Mouse (Mus musculus) kidney, embryonic 15.5 days (tissue): ENCODE measurements around the gene Fgfr2. TPM values are rescaled to one million over a fixed set of nuclear protein-coding genes. Genes with fewer than 3 reads are reported as not detected.
A peak's percentile ranks its signal among the peaks of the same experiment; 100 is the strongest.

ENCODE experiments used
- ATAC-seq: fragments of 200-750 bp; cut with Nextera tagmentation; replicated peaks from 2 replicates; pipeline ENCODE4 v1.8.0; 2017; ENCODE audit warnings: moderate TSS enrichment; ENCODE audit not compliant: low FRiP score
- H3K27ac ChIP-seq: fragments of 300-500 bp; sonication (generic); 2 replicates; pipeline ENCODE4 v1.5.1; 2015; ENCODE audit warnings: mild to moderate bottlenecking, inconsistent platforms
- H3K27me3 ChIP-seq: fragments of 300-500 bp; sonication (generic); 2 replicates; pipeline ENCODE4 v1.6.1; 2015; ENCODE audit warnings: inconsistent platforms
- H3K36me3 ChIP-seq: fragments of 300-500 bp; sonication (generic); 2 replicates; pipeline ENCODE4 v1.6.1; 2015; ENCODE audit warnings: inconsistent platforms
- H3K4me1 ChIP-seq: fragments of 300-500 bp; sonication (generic); 2 replicates; pipeline ENCODE4 v1.6.1; 2015; ENCODE audit warnings: inconsistent platforms
- H3K4me2 ChIP-seq: fragments of 300-500 bp; sonication (generic); 2 replicates; pipeline ENCODE4 v1.6.1; 2015; ENCODE audit warnings: moderate library complexity, mild to moderate bottlenecking, inconsistent platforms
- H3K4me3 ChIP-seq: fragments of 300-500 bp; sonication (generic); replicated peaks from 2 replicates; pipeline ENCODE4 v1.5.1; 2015; ENCODE audit warnings: mild to moderate bottlenecking, inconsistent platforms
- H3K9ac ChIP-seq: fragments of 300-500 bp; sonication (generic); 2 replicates; pipeline ENCODE4 v1.6.1; 2015; ENCODE audit warnings: mild to moderate bottlenecking, inconsistent platforms
- H3K9me3 ChIP-seq: fragments of 300-500 bp; sonication (generic); replicated peaks from 2 replicates; pipeline ENCODE4 v1.6.1; 2016; ENCODE audit warnings: inconsistent platforms
- WGBS: fragments of 180-500 bp; shearing (Covaris S2); methylation state at CpG from one replicate; pipeline ENCODE4 v1.1.7; 2015; ENCODE audit warnings: mixed read lengths; 5-methylcytosine and 5-hydroxymethylcytosine counted together
- polyA plus RNA-seq: library from polyadenylated mRNA; unstranded; fragments of >200 nt; fragmentation: Nextera tagmentation; extraction: Ambion mirVana; gene quantifications from 2 replicates; pipeline ENCODE4 v1.2.1, GENCODE M21; 2015

The Fgfr2 gene
- polyA plus RNA-seq, 1 experiment from 2014 or later: 104 TPM

GRCm38 (mm10) chr7:133133552-133133951 is 10.4 kb upstream of the Fgfr2 start:
- no peak overlapping the region for H3K4me2 ChIP-seq
- no peak overlapping the region for H3K27ac ChIP-seq
- no peaks in the 10 kb centered on the region for H3K4me1 ChIP-seq
- WGBS: 76% methylated on average over 5 of the region's 5 CpGs
- H3K9ac ChIP-seq: no peak overlapping the region
- H3K4me3 ChIP-seq: no peak overlapping the region
- no peaks in the 10 kb centered on the region for H3K27me3 ChIP-seq
- ATAC-seq: no peak
- H3K9me3 ChIP-seq: no peaks in the 10 kb centered on the region
- no peaks in the 10 kb centered on the region for H3K36me3 ChIP-seq

- Histone ChIP-seq H3K4me3 (no peak overlapping the region), H3K4me2 (no peak overlapping the region), H3K36me3 (no peaks in the 10 kb centered on the region), H3K27ac (no peak overlapping the region), H3K9ac (no peak overlapping the region), H3K4me1 (no peaks in the 10 kb centered on the region), H3K27me3 (no peaks in the 10 kb centered on the region), H3K9me3 (no peaks in the 10 kb centered on the region)
- 94% methylated on average over 5 of the region's 5 CpGs for WGBS
- ATAC-seq: no peak
Observed at GRCm38 (mm10) chr7:133132702-133133101, 9.6 kb upstream of the Fgfr2 start.

GRCm38 (mm10) chr7:133124701-133125485 is 1.7 kb upstream of the Fgfr2 start:
- H3K4me2 ChIP-seq: peak overlapping the region; percentile 84
- peaks cover 24% of the 10 kb centered on the region for H3K4me1 ChIP-seq
- no peak for ATAC-seq
- H3K4me3 ChIP-seq: peak overlapping the region; percentile 95
- peak overlapping the region; percentile 99 for H3K27ac ChIP-seq
- no peaks in the 10 kb centered on the region for H3K9me3 ChIP-seq
- peak overlapping the region; percentile 98 for H3K9ac ChIP-seq
- 10% methylated on average over 34 of the region's 34 CpGs for WGBS
- H3K27me3 ChIP-seq: 0 out of 2 replicates have a peak, but pooled peaks cover 8% of the 10 kb centered on the region
- H3K36me3 ChIP-seq: no peaks in the 10 kb centered on the region

- Histone ChIP-seq H3K9ac (peak within 1 kb of the TSS; percentile 98), H3K27ac (peak within 1 kb of the TSS; percentile 99), H3K4me1 (peaks cover 31% of the 10 kb centered on the region), H3K27me3 (0 out of 2 replicates have a peak, but pooled peaks cover 8% of the 10 kb centered on the region), H3K4me2 (peak within 1 kb of the TSS; percentile 84), H3K9me3 (no peaks in the 10 kb centered on the region), H3K36me3 (no peaks in the 10 kb centered on the region), H3K4me3 (peak within 1 kb of the TSS; percentile 95)
- WGBS: under 1% methylated on average over 57 of the region's 59 CpGs
- peak; percentile 84 for ATAC-seq
Observed at GRCm38 (mm10) chr7:133123999-133124700, 1.0 kb upstream of the Fgfr2 start, which contains the start of gene Ctbp2. TSS of gene Ctbp2 (minus strand) at chr7:133124354.

GRCm38 (mm10) chr7:133122379-133123243 is 539 bp downstream of the Fgfr2 start:
- Histone ChIP-seq H3K4me1 (peaks cover 45% of the 10 kb centered on the region), H3K27me3 (0 out of 2 replicates have a peak, but pooled peaks cover 8% of the 10 kb centered on the region), H3K9ac (peak overlapping the region; percentile 98), H3K27ac (peak overlapping the region; percentile 99), H3K4me2 (peak overlapping the region; percentile 84), H3K36me3 (no peaks in the 10 kb centered on the region), H3K9me3 (no peaks in the 10 kb centered on the region), H3K4me3 (peak overlapping the region; percentile 95)
- ATAC-seq: no peak; the same call in 1 of the 2 replicates
- WGBS: under 1% methylated on average over 83 of the region's 102 CpGs

GRCm38 (mm10) chr7:133121661-133122378 is 1.3 kb downstream of the Fgfr2 start:
- Histone ChIP-seq H3K27me3 (0 out of 2 replicates have a peak, but pooled peaks cover 8% of the 10 kb centered on the region), H3K4me1 (peaks cover 53% of the 10 kb centered on the region), H3K27ac (peak overlapping the region; percentile 99), H3K4me3 (peak overlapping the region; percentile 95), H3K36me3 (no peaks in the 10 kb centered on the region), H3K9ac (peak overlapping the region; percentile 98), H3K4me2 (peak overlapping the region; percentile 84), H3K9me3 (no peaks in the 10 kb centered on the region)
- WGBS: under 1% methylated on average over 78 of the region's 94 CpGs
- no peak for ATAC-seq

GRCm38 (mm10) chr7:133121080-133121607 is 2.0 kb downstream of the Fgfr2 start:
- WGBS: 4% methylated on average over 14 of the region's 14 CpGs
- peaks cover 59% of the 10 kb centered on the region for H3K4me1 ChIP-seq
- no peaks in the 10 kb centered on the region for H3K36me3 ChIP-seq

GRCm38 (mm10) chr7:133120221-133120751 is 2.9 kb downstream of the Fgfr2 start:
- Histone ChIP-seq H3K9ac (peak overlapping the region; percentile 47), H3K27ac (peak overlapping the region; percentile 52; the same call in 1 of the 2 replicates), H3K4me2 (peak overlapping the region; percentile 84), H3K4me1 (peaks cover 65% of the 10 kb centered on the region), H3K36me3 (no peaks in the 10 kb centered on the region), H3K27me3 (no peaks in the 10 kb centered on the region), H3K4me3 (peak overlapping the region; percentile 95), H3K9me3 (no peaks in the 10 kb centered on the region)
- WGBS: 9% methylated on average over 15 of the region's 15 CpGs
- ATAC-seq: no peak

More at GRCm38 (mm10) chr7:133121080-133121607, 2.0 kb downstream of the Fgfr2 start:
- H3K27me3 ChIP-seq: 0 out of 2 replicates have a peak, but pooled peaks cover 5% of the 10 kb centered on the region
- peak overlapping the region; percentile 84 for H3K4me2 ChIP-seq
- H3K4me3 ChIP-seq: peak overlapping the region; percentile 95
- no peaks in the 10 kb centered on the region for H3K9me3 ChIP-seq
- peak overlapping the region; percentile 99 for H3K27ac ChIP-seq
- no peak for ATAC-seq
- peak overlapping the region; percentile 98 for H3K9ac ChIP-seq

- no peak for ATAC-seq
- H3K27ac ChIP-seq: 0 out of 2 replicates have a peak overlapping the region, but pooled peaks have one; percentile 4
Observed at GRCm38 (mm10) chr7:133117815-133118214, 5.3 kb downstream of the Fgfr2 start.

GRCm38 (mm10) chr7:133116542-133116941 is 6.6 kb downstream of the Fgfr2 start:
- Histone ChIP-seq H3K36me3 (no peaks in the 10 kb centered on the region), H3K4me2 (peak overlapping the region; percentile 60), H3K27me3 (no peaks in the 10 kb centered on the region), H3K27ac (peak overlapping the region; percentile 89), H3K9me3 (no peaks in the 10 kb centered on the region), H3K9ac (peak overlapping the region; percentile 5; the same call in 1 of the 2 replicates), H3K4me1 (peaks cover 93% of the 10 kb centered on the region), H3K4me3 (peak overlapping the region; percentile 19; the same call in 1 of the 2 replicates)
- ATAC-seq: no peak

More at GRCm38 (mm10) chr7:133117815-133118214, 5.3 kb downstream of the Fgfr2 start:
- no peaks in the 10 kb centered on the region for H3K9me3 ChIP-seq
- no peak overlapping the region for H3K4me3 ChIP-seq
- WGBS: 49% methylated on average over 2 of the region's 2 CpGs
- H3K4me1 ChIP-seq: peaks cover 80% of the 10 kb centered on the region
- H3K27me3 ChIP-seq: no peaks in the 10 kb centered on the region
- H3K36me3 ChIP-seq: no peaks in the 10 kb centered on the region
- H3K4me2 ChIP-seq: no peak overlapping the region
- H3K9ac ChIP-seq: no peak overlapping the region
